8 mouse cellular contexts compared by ENCODE assay signal in the genomic region with DNA sequence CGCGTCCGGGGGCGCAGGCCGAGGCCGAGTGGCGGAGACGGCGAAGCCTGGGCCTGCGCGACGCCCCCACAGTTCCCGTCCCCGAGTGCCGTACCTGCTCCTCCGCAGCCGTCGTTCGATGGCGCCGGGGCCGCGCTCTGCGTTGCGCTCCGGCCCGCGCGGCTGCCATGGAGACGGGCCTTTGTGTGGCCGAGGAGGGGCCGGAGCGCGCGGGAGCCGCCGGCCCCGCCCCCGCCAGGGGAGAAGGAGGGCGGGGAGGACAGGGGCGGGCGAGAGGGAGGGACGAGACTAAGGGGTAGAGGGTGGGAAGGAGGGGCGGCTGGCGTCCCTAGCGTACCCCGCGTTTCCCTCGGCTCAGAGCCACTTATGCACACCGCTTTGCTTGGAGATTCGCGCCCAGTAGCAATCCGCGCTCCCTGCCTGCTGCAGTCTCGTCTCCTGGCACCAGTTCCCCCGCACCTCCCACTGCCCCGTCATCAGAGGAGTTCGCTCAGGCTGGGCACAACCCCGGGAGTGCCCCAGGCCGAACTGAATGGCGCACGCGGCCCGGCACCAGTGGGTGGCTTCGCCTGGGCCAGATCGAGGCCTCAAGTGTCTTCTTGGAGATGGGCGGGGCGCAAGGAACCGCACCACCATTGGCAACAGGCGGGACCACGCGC. TPM values are rescaled to one million over a fixed set of nuclear protein-coding genes. Genes with fewer than 3 reads are reported as not detected.
DNase-seq lines count a peak whose midpoint lies in the region; ATAC-seq and TF ChIP-seq lines count a peak whose summit lies in the region.

A gene (minus strand): TSS at position 218 of the 659 bp plus-strand sequence.

- H3K36me3 ChIP-seq in heart, embryonic 11.5 days (ENCODE audit: control insufficient read depth, insufficient read depth, low read length): no peaks in the 10 kb centered on the region
- peaks cover 4% of the 10 kb centered on the region; the same call in 1 of the 2 replicates for H3K36me3 ChIP-seq in kidney, embryonic 15.5 days
- no peaks in the 10 kb centered on the region for H3K36me3 ChIP-seq in liver, adult 2 months (ENCODE audit: control insufficient read depth, insufficient read depth, low read length)

- H3K4me2 ChIP-seq in heart, embryonic 11.5 days: peak within 1 kb of the TSS; percentile 92
- peak within 1 kb of the TSS; percentile 85 for H3K4me2 ChIP-seq in kidney, embryonic 15.5 days

- peak within 1 kb of the TSS; percentile 92 for H3K27ac ChIP-seq in embryonic fibroblast, embryonic 13.5 days (ENCODE audit: insufficient read depth, low read length)
- peak within 1 kb of the TSS; percentile 87 for H3K27ac ChIP-seq in heart, embryonic 11.5 days (ENCODE audit: low read depth, low read length)
- H3K27ac ChIP-seq in kidney, embryonic 15.5 days: peak within 1 kb of the TSS; percentile 96
- H3K27ac ChIP-seq in liver, adult 2 months (replicated peaks; ENCODE audit: insufficient read depth, low read depth, low read length): peak within 1 kb of the TSS; percentile 96

- peaks cover 18% of the 10 kb centered on the region; the same call in 1 of the 2 replicates for H3K79me2 ChIP-seq in liver, adult 2 months (ENCODE audit: control insufficient read depth, insufficient read depth, low read length)

- peak within 1 kb of the TSS; percentile 89 for H3K4me3 ChIP-seq in embryonic fibroblast, embryonic 13.5 days (ENCODE audit: insufficient read depth, low read length)
- peak within 1 kb of the TSS; percentile 83 for H3K4me3 ChIP-seq in heart, embryonic 11.5 days (ENCODE audit: low read depth, low read length)
- H3K4me3 ChIP-seq in kidney, embryonic 15.5 days (replicated peaks): peak within 1 kb of the TSS; percentile 91
- H3K4me3 ChIP-seq in liver, adult 2 months (ENCODE audit: insufficient read depth, low read depth, low read length): peak within 1 kb of the TSS; percentile 82

- ATAC-seq in heart, embryonic 11.5 days (replicated peaks; ENCODE audit: insufficient number of reproducible peaks, low FRiP score, low TSS enrichment): peak; percentile 83
- ATAC-seq in kidney, embryonic 15.5 days (replicated peaks; ENCODE audit: low FRiP score): peak; percentile 84
- peak; percentile 29 for ATAC-seq in monocyte, adult 5-6 weeks (replicated peaks; ENCODE audit: insufficient number of reproducible peaks, low FRiP score, low TSS enrichment, poor library complexity, severe bottlenecking)

- H3K4me1 ChIP-seq in embryonic fibroblast, embryonic 13.5 days (ENCODE audit: control insufficient read depth, insufficient read depth, low read length): peaks cover 10% of the 10 kb centered on the region
- H3K4me1 ChIP-seq in heart, embryonic 11.5 days (ENCODE audit: control insufficient read depth, insufficient read depth, low read length): peaks cover 52% of the 10 kb centered on the region
- H3K4me1 ChIP-seq in kidney, embryonic 15.5 days: peaks cover 66% of the 10 kb centered on the region
- peaks cover 28% of the 10 kb centered on the region for H3K4me1 ChIP-seq in liver, adult 2 months (ENCODE audit: control insufficient read depth, insufficient read depth, low read length)

- peak within 1 kb of the TSS; percentile 92 for H3K9ac ChIP-seq in heart, embryonic 11.5 days (ENCODE audit: low read depth, low read length)
- H3K9ac ChIP-seq in kidney, embryonic 15.5 days: peak within 1 kb of the TSS; percentile 90
- H3K9ac ChIP-seq in liver, adult 2 months (ENCODE audit: low read depth, low read length): peak within 1 kb of the TSS; percentile 87

- no peaks in the 10 kb centered on the region for H3K9me3 ChIP-seq in heart, embryonic 11.5 days (replicated peaks; ENCODE audit: control insufficient read depth, low read length)
- no peaks in the 10 kb centered on the region for H3K9me3 ChIP-seq in kidney, embryonic 15.5 days (replicated peaks)

- no peaks in the 10 kb centered on the region for H3K27me3 ChIP-seq in heart, embryonic 11.5 days (ENCODE audit: control insufficient read depth, insufficient read depth, low read length)
- no peaks in the 10 kb centered on the region for H3K27me3 ChIP-seq in kidney, embryonic 15.5 days
- no peaks in the 10 kb centered on the region for H3K27me3 ChIP-seq in liver, adult 2 months (ENCODE audit: control insufficient read depth, insufficient read depth, low read length)

- peak; percentile 37 to 43 for DNase-seq in B cell, adult 2 months
- DNase-seq in adrenal gland, postnatal 4 days (ENCODE audit: low spot score in 2 of 2): peak; percentile 63 to 65
- DNase-seq in liver, adult 2 months (ENCODE audit: extremely low read depth, low read depth, low spot score): peak; percentile 83
- peak; percentile 87 for DNase-seq in testis, postnatal 10 days (ENCODE audit: low spot score)

- peak; percentile 80 for TF ChIP-seq POLR2A in embryonic fibroblast, embryonic 13.5 days (IDR thresholded peaks at IDR 0.05; ENCODE audit: low read depth, low read length)
- peak; percentile 80; the same call in 1 of the 2 replicates for TF ChIP-seq POLR2A in liver, adult 2 months (IDR thresholded peaks at IDR 0.05; ENCODE audit: extremely low read depth, insufficient read depth, low read length)

- TF ChIP-seq CTCF in embryonic fibroblast, embryonic 13.5 days (IDR thresholded peaks at IDR 0.05; ENCODE audit: borderline replicate concordance, insufficient read depth, low read length): no peak
- no peak for TF ChIP-seq CTCF in liver, adult 2 months (IDR thresholded peaks at IDR 0.05; ENCODE audit: low read depth, low read length)

- WGBS in heart, embryonic 11.5 days (ENCODE audit: insufficient replicate concordance): under 1% methylated on average over 67 of the region's 72 CpGs
- under 1% methylated on average over 44 of the region's 72 CpGs for WGBS in kidney, embryonic 15.5 days
- WGBS in liver, adult 2 months: under 1% methylated on average over 70 of the region's 72 CpGs

RNA-seq across cellular contexts. Expression of the gene that starts here (rescaled TPM):
- 100 to 1,000 TPM; 167 to 207 TPM for total RNA-seq in adrenal gland, postnatal 4 days (2021)
- 194 and 237 TPM in 2 replicates for polyA plus RNA-seq in embryonic fibroblast, embryonic 13.5 days (2011; ENCODE audit: insufficient read length, low read depth, missing spikeins)
- 84.6 and 95.1 TPM in 2 replicates for polyA plus RNA-seq in heart, embryonic 11.5 days (2014; fragmentation: Nextera tagmentation; extraction: Ambion mirVana)
- 138 and 160 TPM in 2 replicates for polyA plus RNA-seq in kidney, embryonic 15.5 days (2015; fragmentation: Nextera tagmentation; extraction: Ambion mirVana)
- total RNA-seq in liver, adult 2 months (2014; rRNA removed): 80.0 and 111 TPM in 2 replicates
- polyA plus RNA-seq in liver, adult 2 months (2012; rRNA removed): 189 and 199 TPM in 2 replicates
- total RNA-seq in monocyte, adult 5-6 weeks (2017): 145 to 153 TPM (median 153 TPM) in 3 replicates

Comparison
In these comparisons a context has a peak if more than half of its experiments do, and no peak if none do; other contexts are left out.
1. Peak in every context shown above with its lines: DNase-seq, ATAC-seq, H3K4me3 ChIP-seq and H3K27ac ChIP-seq.
2. ATAC-seq: peak in every context shown above with its lines; median percentile 84 in kidney, embryonic 15.5 days; 83 in heart, embryonic 11.5 days; 29 in monocyte, adult 5-6 weeks.